Mouse (Mus musculus): Measurements from ENCODE around the gene Dstyk. TPM values are rescaled to one million over a fixed set of nuclear protein-coding genes. Genes with fewer than 3 reads are reported as not detected.
A peak's percentile ranks its signal among the peaks of the same experiment; 100 is the strongest.

The Dstyk gene
- polyA plus RNA-seq, 1 experiment from 2014 or later, result 9.2 TPM

DNA sequence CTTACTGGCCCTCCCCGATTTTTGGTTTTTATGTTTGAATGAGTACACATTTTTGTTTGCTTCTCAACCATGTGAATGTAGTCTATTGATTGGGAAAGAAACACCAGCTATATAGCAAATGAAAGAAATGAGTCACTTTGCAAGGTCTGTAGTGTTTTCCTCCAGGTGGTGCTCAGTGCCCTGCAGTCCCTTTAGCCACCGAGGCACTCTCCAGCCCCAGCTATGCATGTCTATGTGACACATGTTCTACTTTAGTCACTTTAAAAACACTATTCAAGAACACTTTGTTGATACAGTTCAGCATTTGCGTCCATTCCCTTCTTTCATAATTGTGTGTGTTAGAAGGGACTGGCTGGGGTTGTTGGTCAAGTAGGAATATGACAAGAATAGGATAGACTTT, 65.9 kb downstream of the Dstyk start:
- Histone ChIP-seq H3K4me3 (replicated peaks) (no peak overlapping the region), H3K27me3 (replicated peaks) (no peaks in the 10 kb centered on the region), H3K36me3 (peaks cover 13% of the 10 kb centered on the region), H3K9me3 (replicated peaks) (no peaks in the 10 kb centered on the region), H3K9ac (replicated peaks) (no peak overlapping the region), H3K4me2 (no peak overlapping the region), H3K27ac (replicated peaks) (no peak overlapping the region), H3K4me1 (peaks cover 12% of the 10 kb centered on the region)
- ATAC-seq (ENCODE audit: low FRiP score), result no peak
- WGBS, result 88% methylated on average over 3 of the region's 3 CpGs

DNA sequence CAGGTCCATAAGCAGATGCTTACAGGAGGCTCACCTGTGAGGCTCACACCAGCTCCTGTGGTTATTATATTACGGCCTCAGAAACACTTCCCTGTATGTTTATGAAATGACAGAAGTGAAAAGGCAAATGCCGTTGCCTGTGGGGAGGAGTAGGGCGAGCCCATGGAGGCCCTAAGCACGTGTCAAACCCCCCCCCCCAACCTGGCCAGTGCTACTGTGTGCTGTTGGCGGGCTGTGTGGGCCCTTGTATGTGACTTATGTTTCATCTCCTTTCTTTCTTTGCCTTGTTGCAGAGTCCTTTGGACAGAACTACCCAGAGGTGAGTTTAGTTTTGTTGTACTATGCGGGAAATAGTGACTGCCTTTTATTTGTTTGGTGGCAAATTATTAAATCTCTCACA, 66.4 kb downstream of the Dstyk start:
- H3K27me3 ChIP-seq (replicated peaks), result no peaks in the 10 kb centered on the region
- peaks cover 6% of the 10 kb centered on the region for H3K4me1 ChIP-seq
- ATAC-seq (ENCODE audit: low FRiP score), result no peak
- H3K9ac ChIP-seq (replicated peaks), result no peak overlapping the region
- H3K9me3 ChIP-seq (replicated peaks), result no peaks in the 10 kb centered on the region
- no peak overlapping the region for H3K4me2 ChIP-seq
- H3K4me3 ChIP-seq (replicated peaks), result no peak overlapping the region
- 95% methylated on average over 6 of the region's 6 CpGs for WGBS
- H3K27ac ChIP-seq (replicated peaks), result no peak overlapping the region
- H3K36me3 ChIP-seq, result peaks cover 14% of the 10 kb centered on the region

DNA sequence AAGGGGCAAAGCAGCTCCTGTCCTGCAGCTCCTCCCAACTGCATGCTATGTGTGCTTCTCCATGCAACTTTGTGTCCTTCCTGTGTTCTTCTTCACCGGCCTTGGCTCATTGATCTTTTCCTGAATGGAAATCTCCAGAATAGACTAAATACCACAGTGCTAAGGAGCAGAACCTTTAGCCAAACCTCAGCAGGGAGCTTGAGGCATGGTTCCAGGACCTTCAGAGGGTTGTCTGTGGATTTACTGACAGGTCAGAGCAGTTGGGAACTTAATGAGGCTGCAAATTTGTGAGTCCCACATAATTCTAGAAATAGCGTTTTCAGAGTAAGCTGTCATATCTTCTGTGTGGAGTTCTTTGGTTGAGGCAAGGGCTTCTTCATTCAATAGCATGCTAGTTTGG, 83.2 kb downstream of the Dstyk start:
- Histone ChIP-seq H3K4me3 (replicated peaks) (no peak overlapping the region), H3K27me3 (replicated peaks) (no peaks in the 10 kb centered on the region), H3K4me2 (no peak overlapping the region), H3K9ac (replicated peaks) (no peak overlapping the region), H3K36me3 (peaks cover 79% of the 10 kb centered on the region), H3K9me3 (replicated peaks) (no peaks in the 10 kb centered on the region), H3K4me1 (no peaks in the 10 kb centered on the region), H3K27ac (replicated peaks) (no peak overlapping the region)
- WGBS, result 86% methylated on average over 2 of the region's 2 CpGs
- no peak for ATAC-seq (ENCODE audit: low FRiP score)

DNA sequence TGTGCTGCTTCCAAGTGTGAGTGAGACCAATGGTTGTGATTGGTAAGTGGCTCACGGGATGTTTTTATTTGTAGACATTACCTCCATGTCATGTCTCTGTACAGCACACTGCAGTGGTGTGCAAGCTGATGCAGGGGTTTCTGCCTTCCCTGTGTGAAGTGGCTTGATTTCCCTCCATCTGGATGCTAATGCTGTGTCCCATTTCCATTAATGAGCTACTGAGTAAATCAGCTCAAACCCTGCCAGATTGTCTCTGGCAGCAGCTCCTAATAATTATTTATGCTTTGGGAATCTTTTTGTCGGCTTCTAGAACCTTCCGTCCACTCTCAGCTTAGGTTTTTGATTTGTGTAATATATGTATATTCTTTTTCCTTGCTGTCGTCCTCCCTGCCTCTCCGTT, 87.8 kb downstream of the Dstyk start:
- H3K27ac ChIP-seq (replicated peaks), result no peak overlapping the region
- no peak overlapping the region for H3K4me3 ChIP-seq (replicated peaks)
- H3K4me2 ChIP-seq, result no peak overlapping the region
- no peaks in the 10 kb centered on the region for H3K9me3 ChIP-seq (replicated peaks)
- no peak for ATAC-seq (ENCODE audit: low FRiP score)
- no peaks in the 10 kb centered on the region for H3K27me3 ChIP-seq (replicated peaks)
- 0 out of 2 replicates have a peak, but pooled peaks cover 2% of the 10 kb centered on the region for H3K4me1 ChIP-seq
- WGBS, result 73% methylated on average over 5 of the region's 5 CpGs
- peaks cover 65% of the 10 kb centered on the region for H3K36me3 ChIP-seq
- no peak overlapping the region for H3K9ac ChIP-seq (replicated peaks)

DNA sequence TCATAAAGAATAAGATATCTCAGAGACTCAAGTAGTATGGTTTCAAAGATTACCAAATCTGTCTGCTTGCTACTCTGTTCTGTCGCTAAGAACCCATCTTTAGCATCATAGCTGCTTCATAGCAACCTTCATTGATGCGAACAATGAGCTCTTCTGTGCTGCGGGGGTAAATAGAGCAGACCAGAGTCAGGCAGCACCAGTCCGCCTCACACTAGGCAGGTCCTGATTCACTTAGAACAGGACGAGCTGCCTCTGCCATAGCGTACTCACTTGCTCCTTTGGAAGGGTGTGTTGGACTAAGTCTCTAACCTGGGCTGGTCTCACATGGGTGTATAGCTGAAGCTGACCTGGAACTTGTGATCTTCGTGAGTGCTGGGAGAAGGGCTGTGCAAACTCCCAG, 88.7 kb downstream of the Dstyk start, which contains the start of gene Tmem81:
Tmem81 (plus strand) TSS at position 173 of the 400 bp plus-strand sequence.
- Histone ChIP-seq H3K9ac (replicated peaks) (no peak within 1 kb of the TSS), H3K27ac (replicated peaks) (no peak within 1 kb of the TSS), H3K36me3 (peaks cover 57% of the 10 kb centered on the region), H3K4me3 (replicated peaks) (no peak within 1 kb of the TSS), H3K4me1 (0 out of 2 replicates have a peak, but pooled peaks cover 2% of the 10 kb centered on the region), H3K27me3 (replicated peaks) (no peaks in the 10 kb centered on the region), H3K9me3 (replicated peaks) (no peaks in the 10 kb centered on the region), H3K4me2 (no peak within 1 kb of the TSS)
- no peak for ATAC-seq (ENCODE audit: low FRiP score)
- WGBS, result 83% methylated on average over 7 of the region's 7 CpGs

DNA sequence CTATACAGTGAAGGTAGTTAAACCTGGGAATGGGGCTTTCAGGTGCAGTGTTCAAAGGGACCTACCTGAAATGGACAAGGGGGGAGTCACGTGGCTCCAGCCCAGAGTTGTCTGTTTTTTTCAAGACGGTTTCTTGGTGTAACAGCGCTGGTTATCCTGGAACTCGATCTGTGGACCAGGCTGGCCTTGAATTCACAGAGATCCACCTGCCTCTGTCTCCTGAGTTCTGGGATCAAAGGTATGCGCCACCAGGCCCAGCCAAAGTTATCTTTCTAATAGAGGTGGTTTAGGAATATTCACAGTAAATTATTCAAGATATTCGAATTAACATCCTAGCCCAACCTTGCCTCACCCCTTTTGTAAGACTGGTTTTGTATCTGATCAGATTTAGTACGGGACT, 89.3 kb downstream of the Dstyk start:
- H3K27ac ChIP-seq (replicated peaks), result no peak overlapping the region
- H3K4me3 ChIP-seq (replicated peaks), result no peak overlapping the region
- peaks cover 51% of the 10 kb centered on the region for H3K36me3 ChIP-seq
- ATAC-seq (ENCODE audit: low FRiP score), result no peak
- H3K4me2 ChIP-seq, result no peak overlapping the region
- H3K9me3 ChIP-seq (replicated peaks), result no peaks in the 10 kb centered on the region
- H3K4me1 ChIP-seq, result peaks cover 5% of the 10 kb centered on the region; the same call in 1 of the 2 replicates
- no peak overlapping the region for H3K9ac ChIP-seq (replicated peaks)
- H3K27me3 ChIP-seq (replicated peaks), result no peaks in the 10 kb centered on the region
- WGBS, result 93% methylated on average over 7 of the region's 7 CpGs

DNA sequence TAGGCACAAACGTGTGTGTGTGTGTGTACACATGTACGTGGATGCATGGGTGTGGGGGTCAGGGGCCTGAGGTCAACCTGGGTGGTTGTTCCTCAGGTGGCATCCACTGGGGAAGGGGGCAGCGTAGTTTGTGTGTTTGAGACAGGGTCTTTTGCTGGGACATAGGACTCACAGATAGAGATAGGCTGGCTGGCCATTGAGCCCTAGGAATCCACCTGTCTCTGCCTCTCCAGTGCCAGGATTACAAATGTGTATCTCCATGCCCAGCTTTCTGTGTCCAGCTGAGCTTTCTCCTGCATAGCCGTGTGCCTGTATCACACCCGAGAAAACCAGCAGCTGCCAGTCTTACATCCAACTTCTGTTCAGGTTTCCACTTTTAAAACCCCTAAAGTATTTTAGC, 92.4 kb downstream of the Dstyk start:
- ATAC-seq (ENCODE audit: low FRiP score), result no peak
- 87% methylated on average over 5 of the region's 5 CpGs for WGBS
- H3K9ac ChIP-seq (replicated peaks), result no peak overlapping the region
- no peaks in the 10 kb centered on the region for H3K9me3 ChIP-seq (replicated peaks)
- H3K4me1 ChIP-seq, result peaks cover 8% of the 10 kb centered on the region; the same call in 1 of the 2 replicates
- H3K4me3 ChIP-seq (replicated peaks), result no peak overlapping the region
- no peak overlapping the region for H3K27ac ChIP-seq (replicated peaks)
- no peak overlapping the region for H3K4me2 ChIP-seq
- H3K36me3 ChIP-seq, result peaks cover 32% of the 10 kb centered on the region
- no peaks in the 10 kb centered on the region for H3K27me3 ChIP-seq (replicated peaks)

DNA sequence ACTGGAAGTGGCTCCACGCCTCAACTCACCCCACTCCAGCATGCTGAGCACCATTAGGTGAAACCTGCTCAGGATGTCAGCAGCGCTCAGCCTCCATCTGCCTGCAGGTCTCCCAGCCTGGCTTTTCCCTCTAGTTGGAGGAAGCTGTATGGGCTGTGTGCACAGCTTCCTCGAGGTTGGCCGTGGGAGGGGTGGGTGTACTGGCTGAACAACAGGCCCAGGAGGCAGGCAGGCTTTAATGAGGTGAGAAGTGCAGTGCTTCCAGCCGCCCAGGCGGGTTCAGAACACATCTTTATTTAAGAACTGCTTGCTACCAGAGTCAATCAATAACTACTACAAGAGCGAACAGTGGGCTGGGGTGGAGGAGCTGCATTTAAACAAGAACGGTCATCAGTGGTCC, 94.2 kb downstream of the Dstyk start:
- Histone ChIP-seq H3K27me3 (replicated peaks) (no peaks in the 10 kb centered on the region), H3K4me2 (no peak overlapping the region), H3K36me3 (peaks cover 32% of the 10 kb centered on the region), H3K27ac (replicated peaks) (peak overlapping the region; percentile 19; the same call in 1 of the 2 replicates), H3K9me3 (replicated peaks) (no peaks in the 10 kb centered on the region), H3K9ac (replicated peaks) (no peak overlapping the region), H3K4me3 (replicated peaks) (no peak overlapping the region), H3K4me1 (peaks cover 8% of the 10 kb centered on the region; the same call in 1 of the 2 replicates)
- no peak for ATAC-seq (ENCODE audit: low FRiP score)
- WGBS, result 47% methylated on average over 8 of the region's 8 CpGs

DNA sequence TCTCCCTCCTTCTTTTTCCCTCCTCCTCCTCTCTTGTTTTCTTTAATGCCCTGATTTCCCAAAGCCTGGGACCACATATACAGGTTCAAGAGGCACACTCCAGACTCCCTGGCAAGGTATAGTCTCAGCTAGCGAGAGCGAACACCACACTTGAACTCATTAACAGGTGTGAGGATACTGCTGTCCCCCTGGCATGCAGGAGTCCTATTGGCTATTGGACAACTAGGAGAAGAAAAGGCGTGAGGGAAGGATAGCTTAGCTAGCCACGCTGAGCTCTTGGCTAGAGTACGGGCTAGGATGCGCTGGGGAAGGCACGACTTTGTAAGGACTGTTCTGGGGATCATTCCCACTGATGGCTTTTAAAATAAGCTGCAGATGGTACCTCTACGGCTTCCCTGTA, 94.8 kb downstream of the Dstyk start:
- H3K36me3 ChIP-seq, result peaks cover 32% of the 10 kb centered on the region
- H3K27ac ChIP-seq (replicated peaks), result no peak overlapping the region
- H3K4me1 ChIP-seq, result peaks cover 8% of the 10 kb centered on the region; the same call in 1 of the 2 replicates
- 66% methylated on average over 8 of the region's 8 CpGs for WGBS
- no peaks in the 10 kb centered on the region for H3K9me3 ChIP-seq (replicated peaks)
- no peak for ATAC-seq (ENCODE audit: low FRiP score)
- H3K9ac ChIP-seq (replicated peaks), result no peak overlapping the region
- no peak overlapping the region for H3K4me2 ChIP-seq
- H3K4me3 ChIP-seq (replicated peaks), result no peak overlapping the region
- no peaks in the 10 kb centered on the region for H3K27me3 ChIP-seq (replicated peaks)

DNA sequence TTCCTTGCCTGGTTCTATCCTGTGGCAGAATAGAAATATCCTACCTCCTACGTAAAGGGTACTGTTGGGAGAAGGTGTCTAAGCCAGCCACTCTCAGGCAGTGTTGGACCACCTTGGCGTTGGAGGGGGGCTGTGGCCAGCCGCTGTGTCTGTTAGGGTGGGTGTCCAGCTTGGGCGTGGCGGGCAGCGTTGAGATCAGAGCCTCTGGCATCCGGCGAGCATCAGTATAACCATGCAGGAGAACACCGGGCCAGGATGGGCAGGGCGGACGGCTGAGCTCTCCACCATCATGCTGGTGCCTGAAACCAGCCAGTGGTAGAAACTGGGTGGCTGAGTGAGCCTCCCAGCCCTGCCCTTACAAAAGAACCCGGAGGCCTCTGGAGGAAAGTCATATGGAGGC, 98.0 kb downstream of the Dstyk start:
- Histone ChIP-seq H3K27me3 (replicated peaks) (no peaks in the 10 kb centered on the region), H3K4me3 (replicated peaks) (no peak overlapping the region), H3K9ac (replicated peaks) (no peak overlapping the region), H3K4me1 (peaks cover 6% of the 10 kb centered on the region; the same call in 1 of the 2 replicates), H3K36me3 (peaks cover 45% of the 10 kb centered on the region), H3K9me3 (replicated peaks) (no peaks in the 10 kb centered on the region), H3K4me2 (no peak overlapping the region), H3K27ac (replicated peaks) (no peak overlapping the region)
- ATAC-seq (ENCODE audit: low FRiP score), result no peak
- 93% methylated on average over 12 of the region's 12 CpGs for WGBS

Other genes starting within 250 kb of the Dstyk start
- gene Lemd1, start 226.1 kb upstream of the Dstyk start, polyA plus RNA-seq (2015; fragmentation: Nextera tagmentation; extraction: Ambion mirVana), result 16.9 and 17.6 TPM in 2 replicates
- gene AC124108.1, start 226.1 kb upstream of the Dstyk start, polyA plus RNA-seq (2015; fragmentation: Nextera tagmentation; extraction: Ambion mirVana), result 1.4 and 1.6 TPM in 2 replicates
- 0.50 and 0.59 TPM in 2 replicates for gene Gm10188, start 187.8 kb upstream of the Dstyk start, polyA plus RNA-seq (2015; fragmentation: Nextera tagmentation; extraction: Ambion mirVana)
- 7.5 TPM in 2 replicates for gene Klhdc8a, start 118.9 kb upstream of the Dstyk start, polyA plus RNA-seq (2015; fragmentation: Nextera tagmentation; extraction: Ambion mirVana)
- 6.6 and 7.1 TPM in 2 replicates for gene Nuak2, start 101.4 kb upstream of the Dstyk start, polyA plus RNA-seq (2015; fragmentation: Nextera tagmentation; extraction: Ambion mirVana)
- 28.5 and 33.2 TPM in 2 replicates for gene Tmcc2, start 26.3 kb upstream of the Dstyk start, polyA plus RNA-seq (2015; fragmentation: Nextera tagmentation; extraction: Ambion mirVana)
- gene Rbbp5, start 59.8 kb downstream of the Dstyk start, polyA plus RNA-seq (2015; fragmentation: Nextera tagmentation; extraction: Ambion mirVana), result 42.6 and 42.8 TPM in 2 replicates
- gene Tmem81, start 88.7 kb downstream of the Dstyk start, polyA plus RNA-seq (2015; fragmentation: Nextera tagmentation; extraction: Ambion mirVana), result 0.70 and 0.73 TPM in 2 replicates
- 17.7 and 22.1 TPM in 2 replicates for gene Cntn2, start 125.7 kb downstream of the Dstyk start, polyA plus RNA-seq (2015; fragmentation: Nextera tagmentation; extraction: Ambion mirVana)